Mouse (Mus musculus) liver, embryonic 14 days (tissue): Measurements from ENCODE around the gene Coro1a. TPM values are rescaled to one million over a fixed set of nuclear protein-coding genes. Genes with fewer than 3 reads are reported as not detected.

Experiments
- polyA plus RNA-seq: library from polyadenylated mRNA; depleted of rRNA; stranded (reverse); fragments of >200 nt; gene quantifications from 2 replicates; pipeline ENCODE4 v1.2.3, GENCODE M21; 2012; rRNA removed

Coro1a gene
- polyA plus RNA-seq, result 44.1 and 60.0 TPM in 2 replicates

DNA sequence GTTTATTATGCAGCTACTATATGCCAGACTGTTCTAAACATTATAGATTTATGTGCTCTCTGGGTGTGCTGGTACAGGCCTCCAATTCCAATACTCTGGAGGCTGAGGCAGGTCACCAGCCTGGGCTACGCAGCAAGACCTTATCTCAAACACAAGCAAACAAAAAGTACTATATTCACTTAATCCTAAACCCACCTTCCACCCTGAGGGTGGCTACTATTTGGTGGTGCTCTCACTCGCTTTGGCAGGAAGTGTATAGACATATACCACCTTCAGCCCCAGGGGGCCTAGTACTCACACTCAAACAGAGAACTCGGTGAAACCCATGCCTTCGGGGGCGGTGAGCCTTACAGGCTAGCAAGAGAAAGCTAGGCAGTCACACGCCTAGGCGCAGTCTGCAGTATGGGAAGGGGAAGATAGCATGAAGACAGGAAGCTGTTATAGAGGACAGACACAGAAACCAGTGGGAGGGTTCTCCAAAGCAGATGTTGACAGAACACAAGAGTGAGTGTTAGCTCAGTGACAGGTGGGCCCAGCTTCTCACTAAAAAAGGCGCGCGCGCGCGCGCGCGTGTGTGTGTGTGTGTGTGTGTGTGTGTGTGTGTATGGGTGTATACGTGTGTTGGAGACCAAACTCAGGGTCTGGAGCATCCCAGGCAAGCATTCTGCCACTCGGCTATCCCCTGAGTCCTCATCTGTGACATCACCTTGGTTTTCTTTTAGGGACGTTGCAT lies at the start of gene Coro1a:
Gene Coro1a (minus strand): TSS at position 346 of the 733 bp plus-strand sequence.

DNA sequence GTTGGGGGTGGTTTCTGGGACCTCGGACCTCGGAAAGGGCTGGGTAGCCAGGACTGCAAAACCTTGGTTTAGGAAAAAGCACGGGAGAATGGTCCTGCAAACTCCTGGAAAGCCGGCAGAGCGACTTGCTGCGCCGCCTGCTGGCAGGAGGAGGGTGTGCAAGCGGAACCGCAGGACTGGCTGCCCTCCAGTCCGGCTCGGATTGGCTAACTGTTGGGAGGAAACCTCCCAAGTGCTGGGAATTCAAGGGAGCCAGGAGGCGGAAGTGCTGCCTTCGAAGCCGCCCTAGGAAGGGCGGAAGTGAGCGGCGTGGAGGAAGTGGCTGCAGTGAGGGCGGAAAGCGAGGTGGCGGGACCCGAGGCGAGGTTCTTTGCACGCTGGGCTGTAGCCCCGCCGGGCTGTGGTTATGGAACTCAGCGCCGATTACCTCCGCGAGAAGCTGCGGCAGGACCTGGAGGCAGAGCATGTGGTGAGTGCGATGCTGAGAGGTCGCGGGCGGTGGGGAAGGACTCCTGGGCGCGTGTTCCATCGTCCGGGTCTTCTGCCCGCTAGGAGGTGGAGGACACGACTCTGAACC lies 11.9 kb downstream of the Coro1a start, which contains the start of gene Slx1b:
Gene Slx1b (minus strand): TSS at position 154 of the 577 bp plus-strand sequence.

DNA sequence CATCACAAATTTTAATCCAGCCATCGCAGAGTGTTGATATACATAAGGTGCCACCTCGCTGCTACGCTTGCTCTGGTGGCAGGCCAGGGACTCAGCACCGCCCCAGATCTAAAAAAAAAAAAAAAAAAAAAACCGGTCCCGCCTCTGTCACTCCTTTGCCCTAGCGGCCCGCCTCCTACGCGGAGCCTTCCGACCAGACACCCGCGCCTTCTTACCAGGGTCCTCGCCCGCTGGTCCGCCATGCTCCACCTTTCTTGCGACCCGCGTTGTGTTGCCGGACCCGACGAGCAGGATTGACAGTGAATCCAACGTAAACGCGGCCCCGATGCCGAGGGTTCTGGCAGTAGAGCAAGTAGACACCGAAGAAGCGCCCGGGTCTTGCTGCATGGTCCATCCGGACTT lies 12.4 kb downstream of the Coro1a start, which contains the start of gene Bola2:
Gene Bola2 (plus strand): TSS at position 192 of the 402 bp plus-strand sequence.

DNA sequence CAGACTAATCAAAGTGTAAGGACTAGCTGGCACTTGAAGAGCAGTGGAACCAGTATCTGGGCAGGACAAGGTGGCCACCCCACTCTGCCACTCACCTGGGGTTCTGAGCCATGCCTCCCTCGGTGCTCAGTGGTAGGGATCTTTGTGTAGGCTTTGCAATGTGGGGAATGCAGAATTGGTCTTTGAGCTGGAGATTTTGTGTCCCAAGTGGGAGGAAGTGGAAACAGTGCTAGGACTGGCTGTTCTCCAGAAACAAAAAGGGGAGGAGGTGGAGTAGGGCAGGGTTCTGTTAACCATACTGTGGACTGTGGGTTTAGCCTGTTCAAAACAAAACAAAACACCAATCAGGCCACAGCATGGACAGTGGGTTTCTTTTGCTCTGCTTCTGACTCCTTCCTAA lies 31.4 kb downstream of the Coro1a start, which contains the start of gene Sult1a1:
Gene Sult1a1 (minus strand): TSS at position 226 of the 400 bp plus-strand sequence.

Other genes with a start within 250 kb of the Coro1a start
- 0.07 and 2.3 TPM in 2 replicates for gene Atp2a1, start 244.7 kb downstream of the Coro1a start, polyA plus RNA-seq
- gene Sh2b1, start 232.4 kb downstream of the Coro1a start, polyA plus RNA-seq, result 11.3 and 12.5 TPM in 2 replicates
- 64.3 and 72.3 TPM in 2 replicates for gene Tufm, start 220.4 kb downstream of the Coro1a start, polyA plus RNA-seq
- gene Atxn2l, start 204.3 kb downstream of the Coro1a start, polyA plus RNA-seq, result 34.5 and 42.6 TPM in 2 replicates
- gene Eif3c, start 141.4 kb downstream of the Coro1a start, polyA plus RNA-seq, result 62.2 and 63.9 TPM in 2 replicates
- 1.5 and 1.8 TPM in 2 replicates for gene Apobr, start 122.8 kb downstream of the Coro1a start, polyA plus RNA-seq
- gene Cln3, start 122.0 kb downstream of the Coro1a start, polyA plus RNA-seq, result 7.1 and 8.9 TPM in 2 replicates
- gene Il27, start 112.8 kb downstream of the Coro1a start, polyA plus RNA-seq, result 0.05 TPM in 1 of 2 replicates, not detected in the other
- gene Nupr1, start 76.9 kb downstream of the Coro1a start, polyA plus RNA-seq, result 2.1 and 2.9 TPM in 2 replicates
- 24.7 and 26.9 TPM in 2 replicates for gene Sgf29, start 58.5 kb downstream of the Coro1a start, polyA plus RNA-seq
- 4.4 and 5.2 TPM in 2 replicates for gene Sult1a1, start 31.4 kb downstream of the Coro1a start, polyA plus RNA-seq
- gene Bola2, start 12.4 kb downstream of the Coro1a start, polyA plus RNA-seq, result 33.9 and 35.2 TPM in 2 replicates
- 4.6 and 4.9 TPM in 2 replicates for gene Slx1b, start 12.0 kb downstream of the Coro1a start, polyA plus RNA-seq
- 28.0 and 36.0 TPM in 2 replicates for gene Mapk3, start 51.8 kb upstream of the Coro1a start, polyA plus RNA-seq
- gene Gdpd3, start 58.5 kb upstream of the Coro1a start, polyA plus RNA-seq, result 1.2 and 1.6 TPM in 2 replicates
- gene Ypel3, start 69.2 kb upstream of the Coro1a start, polyA plus RNA-seq, result 58.6 and 66.7 TPM in 2 replicates
- 1.0 and 1.3 TPM in 2 replicates for gene Tbx6, start 73.7 kb upstream of the Coro1a start, polyA plus RNA-seq
- 74.0 and 86.5 TPM in 2 replicates for gene Ppp4c, start 84.7 kb upstream of the Coro1a start, polyA plus RNA-seq
- 0.09 and 0.13 TPM in 2 replicates for gene Fam57b, start 89.9 kb upstream of the Coro1a start, polyA plus RNA-seq
- not detected in 2 replicates for gene 4930451I11Rik, start 123.9 kb upstream of the Coro1a start, polyA plus RNA-seq
- 0.01 and 0.03 TPM in 2 replicates for gene Doc2a, start 139.6 kb upstream of the Coro1a start, polyA plus RNA-seq
- gene Hirip3, start 154.2 kb upstream of the Coro1a start, polyA plus RNA-seq, result 58.3 and 79.1 TPM in 2 replicates
- gene Ino80e, start 154.6 kb upstream of the Coro1a start, polyA plus RNA-seq, result 23.2 and 24.6 TPM in 2 replicates
- gene Taok2, start 176.9 kb upstream of the Coro1a start, polyA plus RNA-seq, result 15.6 and 17.1 TPM in 2 replicates
- gene Tmem219, start 215.1 kb upstream of the Coro1a start, polyA plus RNA-seq, result 9.6 and 10.9 TPM in 2 replicates
- gene Kctd13, start 221.1 kb upstream of the Coro1a start, polyA plus RNA-seq, result 4.2 and 4.6 TPM in 2 replicates
- not detected in 2 replicates for gene Asphd1, start 241.8 kb upstream of the Coro1a start, polyA plus RNA-seq
- gene Sez6l2, start 242.8 kb upstream of the Coro1a start, polyA plus RNA-seq, result 0.18 and 0.26 TPM in 2 replicates